Mouse (Mus musculus): ENCODE results near the gene Sec14l5.

Gene Sec14l5

GRCm38 (mm10) chr16:5147037-5147385 is at the start of gene Sec14l5:
Gene Sec14l5 (plus strand): TSS chr16:5147109.
- DNase-seq (ENCODE audit: low read depth, low spot score) = no peak

GRCm38 (mm10) chr16:5101000-5101399 is 45.9 kb upstream of the Sec14l5 start:
- DNase-seq (ENCODE audit: low read depth, low spot score) = no peak

- DNase-seq (ENCODE audit: low read depth, low spot score) = no peak
These were observed 37.0 kb upstream of the Sec14l5 start for GRCm38 (mm10) chr16:5109877-5110276.

GRCm38 (mm10) chr16:5111021-5111420 is 35.9 kb upstream of the Sec14l5 start:
- DNase-seq (ENCODE audit: low read depth, low spot score) = no peak

GRCm38 (mm10) chr16:5113002-5113550 is 33.8 kb upstream of the Sec14l5 start:
- DNase-seq (ENCODE audit: low read depth, low spot score) = no peak

GRCm38 (mm10) chr16:5113582-5113981 is 33.3 kb upstream of the Sec14l5 start:
- no peak for DNase-seq (ENCODE audit: low read depth, low spot score)

GRCm38 (mm10) chr16:5119385-5119784 is 27.5 kb upstream of the Sec14l5 start:
- no peak for DNase-seq (ENCODE audit: low read depth, low spot score)

GRCm38 (mm10) chr16:5119845-5120244 is 27.1 kb upstream of the Sec14l5 start:
- no peak for DNase-seq (ENCODE audit: low read depth, low spot score)

- no peak for DNase-seq (ENCODE audit: low read depth, low spot score)
These were observed 23.4 kb upstream of the Sec14l5 start for GRCm38 (mm10) chr16:5123476-5123875.

GRCm38 (mm10) chr16:5130196-5130595 is 16.7 kb upstream of the Sec14l5 start:
- DNase-seq (ENCODE audit: low read depth, low spot score) = no peak

GRCm38 (mm10) chr16:5130766-5131165 is 16.1 kb upstream of the Sec14l5 start:
- DNase-seq (ENCODE audit: low read depth, low spot score) = no peak

- no peak for DNase-seq (ENCODE audit: low read depth, low spot score)
These were observed 15.5 kb upstream of the Sec14l5 start for GRCm38 (mm10) chr16:5131251-5131922.

- no peak for DNase-seq (ENCODE audit: low read depth, low spot score)
These were observed 14.5 kb upstream of the Sec14l5 start, which contains the start of gene Ppl for GRCm38 (mm10) chr16:5132401-5132801. Gene Ppl (minus strand): TSS chr16:5132421.

- DNase-seq (ENCODE audit: low read depth, low spot score) = no peak
These were observed 12.1 kb upstream of the Sec14l5 start for GRCm38 (mm10) chr16:5134623-5135330.

GRCm38 (mm10) chr16:5135551-5136261 is 11.2 kb upstream of the Sec14l5 start:
- DNase-seq (ENCODE audit: low read depth, low spot score) = no peak

- DNase-seq (ENCODE audit: low read depth, low spot score) = no peak
These were observed 10.4 kb upstream of the Sec14l5 start for GRCm38 (mm10) chr16:5136505-5136904.

GRCm38 (mm10) chr16:5137006-5137540 is 9.8 kb upstream of the Sec14l5 start:
- no peak for DNase-seq (ENCODE audit: low read depth, low spot score)

GRCm38 (mm10) chr16:5139741-5140140 is 7.2 kb upstream of the Sec14l5 start:
- DNase-seq (ENCODE audit: low read depth, low spot score) = no peak

- peak; percentile 85 for DNase-seq (ENCODE audit: low read depth, low spot score)
These were observed 1.3 kb upstream of the Sec14l5 start for GRCm38 (mm10) chr16:5145570-5145969.

GRCm38 (mm10) chr16:5146367-5147036 is 407 bp upstream of the Sec14l5 start:
- peak; percentile 73 for DNase-seq (ENCODE audit: low read depth, low spot score)

- DNase-seq (ENCODE audit: low read depth, low spot score) = no peak
These were observed 3.6 kb downstream of the Sec14l5 start for GRCm38 (mm10) chr16:5150544-5150943.
